Mouse (Mus musculus) G1E (cell line): ENCODE data around the gene Afmid. TPM values are rescaled to one million over a fixed set of nuclear protein-coding genes. Genes with fewer than 3 reads are reported as not detected.
"Not testable (repeated sequence)": the region's sequence is repeated elsewhere in the genome, so short reads cannot be mapped to it uniquely, and the experiment has no call there.

Experiments
- ATAC-seq: 2 replicates; pipeline ENCODE4 v1.8.0; 2016; ENCODE audit warnings: mild to moderate bottlenecking; ENCODE audit not compliant: insufficient number of reproducible peaks, poor library complexity, low FRiP score, severe bottlenecking; ENCODE audit errors: extremely low read depth
- DNase-seq: peaks from one replicate; pipeline ENCODE4 v3.0.0; 2012; ENCODE audit warnings: low spot score
- H3K27me3 ChIP-seq: 2 replicates; pipeline ENCODE4 v1.6.1; 2012; ENCODE audit warnings: mild to moderate bottlenecking, low read length, inconsistent platforms; ENCODE audit not compliant: insufficient read depth
- H3K36me3 ChIP-seq: replicated peaks from 2 replicates; pipeline ENCODE3; 2012; ENCODE audit warnings: mild to moderate bottlenecking, inconsistent platforms
- H3K4me1 ChIP-seq: 2 replicates; pipeline ENCODE4 v1.6.1; 2012; ENCODE audit warnings: low read depth, low read length, inconsistent platforms, mixed read lengths; ENCODE audit not compliant: insufficient read depth
- H3K4me3 ChIP-seq: 2 replicates; pipeline ENCODE4 v1.5.1; 2012; ENCODE audit warnings: low read depth, mild to moderate bottlenecking, inconsistent platforms, low read length, moderate library complexity, mixed read lengths
- H3K9me3 ChIP-seq: replicated peaks from 2 replicates; pipeline ENCODE4 v1.6.1; 2012; ENCODE audit warnings: inconsistent platforms
- CTCF ChIP-seq: IDR thresholded peaks from 2 replicates; pipeline ENCODE4 v1.5.1; 2012; ENCODE audit warnings: low read depth, low read length, inconsistent platforms, mixed read lengths
- GATA1 ChIP-seq: IDR thresholded peaks from 2 replicates; pipeline ENCODE4 v1.6.1; 2012; ENCODE audit warnings: borderline replicate concordance, low read length, inconsistent platforms, mixed read lengths
- GATA2 ChIP-seq: IDR thresholded peaks from 2 replicates; pipeline ENCODE4 v1.6.1; 2012; ENCODE audit warnings: low read depth, low read length, inconsistent platforms, borderline replicate concordance
- POLR2AphosphoS5 ChIP-seq: IDR thresholded peaks from 2 replicates; pipeline ENCODE4 v1.6.1; 2012; ENCODE audit warnings: low read depth, low read length, inconsistent platforms; ENCODE audit not compliant: insufficient replicate concordance
- TAL1 ChIP-seq: conservative IDR thresholded peaks from 2 replicates; pipeline ENCODE4 v1.6.1; 2012; ENCODE audit warnings: low read depth, low read length, inconsistent platforms, mixed read lengths
- polyA plus RNA-seq: library from polyadenylated mRNA; stranded (reverse); fragments of >175 nt; gene quantifications from 2 replicates; pipeline ENCODE4 v1.2.3, GENCODE M21; 2012
- total RNA-seq, 2 experiments: library from RNA; stranded (forward) in 1 of 2; stranded (reverse) in 1 of 2; fragments of 200-1000 nt in 1 of 2; fragments of >200 nt in 1 of 2; fragmentation: Nextera tagmentation in 1 of 2; gene quantifications; 2 replicates each; pipeline ENCODE4 v1.2.3; 2014 to 2017

The Afmid gene
- total and polyA plus RNA-seq, 3 experiments: 3.7 to 23.0 (median 6.9) TPM

GRCm38 (mm10) chr11:117814704-117815366 is 10.9 kb upstream of the Afmid start:
- no peak overlapping the region for H3K4me3 ChIP-seq
- peaks cover 92% of the 10 kb centered on the region for H3K4me1 ChIP-seq
- no peaks in the 10 kb centered on the region for H3K27me3 ChIP-seq
- DNase-seq: no peak
- no peak for ATAC-seq
- TF ChIP-seq GATA2 (no peak), TAL1 (no peak), GATA1 (no peak), CTCF (no peak), POLR2AphosphoS5 (no peak)
- H3K9me3 ChIP-seq: no peaks in the 10 kb centered on the region
- peaks cover 94% of the 10 kb centered on the region for H3K36me3 ChIP-seq

GRCm38 (mm10) chr11:117815850-117816249 is 9.9 kb upstream of the Afmid start:
- ATAC-seq: not testable (repeated sequence)

GRCm38 (mm10) chr11:117816389-117816996 is 9.2 kb upstream of the Afmid start:
- Histone ChIP-seq H3K27me3 (no peaks in the 10 kb centered on the region), H3K36me3 (peaks cover 100% of the 10 kb centered on the region), H3K4me1 (peaks cover 89% of the 10 kb centered on the region), H3K9me3 (no peaks in the 10 kb centered on the region), H3K4me3 (no peak overlapping the region; the same call in 1 of the 2 replicates)
- ATAC-seq (no peak), DNase-seq (no peak)
- TF ChIP-seq GATA1 (no peak), CTCF (no peak), POLR2AphosphoS5 (no peak), GATA2 (no peak), TAL1 (no peak)

More at GRCm38 (mm10) chr11:117815850-117816249, 9.9 kb upstream of the Afmid start:
- peaks cover 89% of the 10 kb centered on the region for H3K4me1 ChIP-seq
- not testable (repeated sequence) for H3K9me3 ChIP-seq, H3K4me3 ChIP-seq, H3K27me3 ChIP-seq, DNase-seq
- peaks cover 100% of the 10 kb centered on the region for H3K36me3 ChIP-seq

GRCm38 (mm10) chr11:117819095-117819494 is 6.6 kb upstream of the Afmid start:
- DNase-seq: no peak
- H3K9me3 ChIP-seq: no peaks in the 10 kb centered on the region
- H3K4me1 ChIP-seq: peaks cover 90% of the 10 kb centered on the region
- H3K4me3 ChIP-seq: no peak overlapping the region
- no peaks in the 10 kb centered on the region for H3K27me3 ChIP-seq
- ATAC-seq: no peak
- H3K36me3 ChIP-seq: peaks cover 100% of the 10 kb centered on the region
- TF ChIP-seq GATA2 (no peak), POLR2AphosphoS5 (no peak), CTCF (no peak), TAL1 (no peak), GATA1 (no peak)

- Histone ChIP-seq H3K9me3 (no peaks in the 10 kb centered on the region), H3K36me3 (peaks cover 94% of the 10 kb centered on the region), H3K4me3 (no peak overlapping the region), H3K4me1 (peaks cover 88% of the 10 kb centered on the region), H3K27me3 (no peaks in the 10 kb centered on the region)
- DNase-seq (no peak), ATAC-seq (no peak)
- no peak for TF ChIP-seq GATA1
- no peak for TF ChIP-seq CTCF
- no peak for TF ChIP-seq GATA2
- no peak for TF ChIP-seq TAL1
- no peak for TF ChIP-seq POLR2AphosphoS5
Observed at GRCm38 (mm10) chr11:117820173-117820572, 5.6 kb upstream of the Afmid start.

GRCm38 (mm10) chr11:117821868-117822267 is 3.9 kb upstream of the Afmid start:
- Histone ChIP-seq H3K27me3 (no peaks in the 10 kb centered on the region), H3K36me3 (peaks cover 77% of the 10 kb centered on the region), H3K4me1 (peaks cover 89% of the 10 kb centered on the region), H3K4me3 (peak overlapping the region; percentile 40; the same call in 1 of the 2 replicates), H3K9me3 (no peaks in the 10 kb centered on the region)
- ATAC-seq (no peak), DNase-seq (no peak)
- no peak for TF ChIP-seq CTCF
- no peak for TF ChIP-seq GATA1
- no peak for TF ChIP-seq GATA2
- no peak for TF ChIP-seq POLR2AphosphoS5
- no peak for TF ChIP-seq TAL1
